Mouse (Mus musculus): ENCODE measurements around the gene Map6.

Gene Map6

DNA sequence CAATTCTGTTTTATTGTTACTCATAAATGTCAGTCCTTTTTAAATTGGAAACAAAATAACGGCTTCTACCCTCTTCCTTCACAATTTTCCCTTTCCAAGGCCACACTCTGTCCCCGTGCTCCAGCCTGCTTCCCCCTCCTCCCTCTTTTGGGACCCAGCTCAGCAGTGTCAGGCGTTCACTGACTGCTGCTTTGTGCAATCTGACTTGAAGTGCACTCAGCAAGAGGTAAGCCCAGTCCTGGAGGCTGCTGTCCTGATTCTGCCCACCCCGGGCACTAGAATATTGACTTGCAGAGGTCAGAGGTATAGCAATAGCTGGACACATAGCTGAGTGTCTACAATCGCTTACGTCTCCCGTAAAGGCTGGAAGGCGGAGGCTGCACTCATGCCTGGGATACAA is 46.0 kb downstream of the Map6 start:
- DNase-seq (ENCODE audit: low spot score in 2 of 2), result no peak

DNA sequence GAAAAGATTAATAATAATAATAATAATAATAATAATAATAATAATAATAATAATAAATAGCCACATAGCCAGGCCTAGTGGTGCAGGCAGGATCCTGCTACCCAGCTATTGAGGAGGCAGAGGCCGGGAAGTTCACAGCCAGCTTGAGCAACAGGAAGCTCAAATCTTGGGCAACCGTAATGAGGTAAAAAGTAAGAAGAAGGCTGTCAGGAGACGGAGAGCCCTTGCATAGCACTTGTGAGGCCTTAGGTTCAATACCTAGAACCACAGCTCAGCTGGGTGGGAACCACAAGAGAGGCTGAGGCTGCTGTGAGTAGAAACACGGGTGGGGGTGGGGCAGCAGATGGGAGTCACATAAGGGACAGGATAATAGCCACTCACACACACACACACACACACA is 47.3 kb downstream of the Map6 start:
- DNase-seq (ENCODE audit: low spot score in 2 of 2), result no peak

DNA sequence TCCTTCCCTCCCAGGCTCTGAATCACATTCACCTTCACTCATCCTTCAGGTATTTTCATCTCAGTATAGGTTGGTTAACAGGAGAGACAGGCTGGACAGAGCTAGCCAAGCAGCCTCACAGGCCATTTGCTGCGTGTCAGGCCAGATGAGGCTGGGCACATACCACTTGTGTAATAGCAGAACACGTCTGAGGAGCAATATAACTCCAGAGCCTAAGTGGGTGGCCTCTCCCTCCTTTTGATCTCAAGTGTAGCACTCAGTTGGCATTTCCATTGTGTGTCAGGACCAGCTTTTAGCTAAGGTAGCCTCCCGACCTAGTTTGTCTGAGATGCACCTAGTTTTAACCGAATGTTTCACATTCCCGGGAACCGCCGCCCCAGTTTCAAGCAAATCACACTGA is 49.0 kb downstream of the Map6 start:
- DNase-seq (ENCODE audit: low spot score in 2 of 2), result no peak

DNA sequence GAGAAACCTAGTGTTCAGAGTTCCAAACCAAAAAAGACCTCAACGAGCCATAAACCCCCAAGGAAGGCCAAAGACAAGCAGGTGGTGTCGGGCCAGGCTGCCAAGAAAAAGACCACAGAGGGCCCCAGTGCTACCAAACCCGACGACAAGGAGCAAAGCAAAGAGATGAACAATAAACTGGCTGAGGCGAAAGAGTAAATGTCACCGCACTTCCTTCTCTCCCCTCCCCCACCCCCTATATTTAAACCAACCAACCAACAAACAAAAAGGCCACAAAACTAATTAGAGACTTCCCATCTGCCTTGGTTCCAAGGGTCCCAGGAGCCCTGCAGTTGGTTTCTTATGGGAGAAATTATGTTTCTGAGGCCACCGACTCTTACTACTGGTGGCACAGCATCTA is 50.2 kb downstream of the Map6 start:
- DNase-seq (ENCODE audit: low spot score in 2 of 2), result no peak

DNA sequence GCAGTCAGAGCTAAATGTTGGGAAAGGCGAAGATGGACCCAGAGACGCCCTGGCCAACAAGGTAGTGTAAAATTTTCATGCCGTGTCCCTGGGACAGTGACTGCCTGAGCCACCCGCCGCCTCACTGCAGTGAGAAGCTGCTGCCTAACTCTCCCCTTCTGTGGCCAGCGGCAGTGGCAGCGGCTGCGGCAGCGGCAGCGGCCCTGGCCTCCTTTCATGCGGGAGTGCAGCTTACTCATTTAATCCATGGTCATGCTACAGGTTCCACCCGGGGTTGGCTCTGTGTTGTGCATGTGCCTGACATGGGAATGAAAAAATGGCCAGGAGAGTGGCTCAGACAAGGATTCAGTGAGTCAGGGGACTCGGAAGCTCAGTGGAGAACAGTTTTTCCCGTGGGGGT is 53.3 kb downstream of the Map6 start:
- DNase-seq (ENCODE audit: low spot score in 2 of 2), result no peak

DNA sequence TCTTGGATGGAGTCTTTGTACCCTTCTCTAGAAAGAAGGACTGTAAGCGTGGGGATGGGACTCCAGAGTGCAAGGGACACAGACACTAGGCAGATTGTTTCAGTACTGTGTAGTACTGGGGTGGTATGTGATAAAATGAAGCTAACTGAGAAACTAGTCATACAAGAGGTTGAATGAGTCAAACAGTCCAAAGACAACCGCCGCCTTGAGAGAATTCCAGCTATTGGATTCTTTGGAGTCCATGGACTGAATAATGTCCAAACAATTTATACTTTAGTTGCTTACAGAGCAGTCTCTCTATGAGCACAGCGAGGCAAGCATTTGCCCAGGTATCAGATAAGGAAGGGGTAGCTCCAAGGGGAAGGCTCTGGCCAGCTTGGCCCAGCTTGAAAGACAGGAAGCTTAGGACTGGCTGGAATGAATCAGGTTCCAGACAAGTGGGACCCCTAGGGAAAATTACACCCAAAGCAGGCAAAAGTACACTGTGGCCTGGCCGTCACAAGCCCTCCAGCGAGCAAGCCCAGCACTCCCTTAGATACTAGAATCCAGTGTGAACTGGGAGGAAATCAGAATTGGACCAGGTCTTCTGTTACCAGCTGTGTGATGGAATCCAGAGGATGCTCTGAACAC is 55.6 kb downstream of the Map6 start:
- DNase-seq (ENCODE audit: low spot score in 2 of 2), result no peak

GRCm38 (mm10) chr7:99323321-99323700 is 56.1 kb downstream of the Map6 start:
- no peak for DNase-seq (ENCODE audit: low spot score in 2 of 2)

DNA sequence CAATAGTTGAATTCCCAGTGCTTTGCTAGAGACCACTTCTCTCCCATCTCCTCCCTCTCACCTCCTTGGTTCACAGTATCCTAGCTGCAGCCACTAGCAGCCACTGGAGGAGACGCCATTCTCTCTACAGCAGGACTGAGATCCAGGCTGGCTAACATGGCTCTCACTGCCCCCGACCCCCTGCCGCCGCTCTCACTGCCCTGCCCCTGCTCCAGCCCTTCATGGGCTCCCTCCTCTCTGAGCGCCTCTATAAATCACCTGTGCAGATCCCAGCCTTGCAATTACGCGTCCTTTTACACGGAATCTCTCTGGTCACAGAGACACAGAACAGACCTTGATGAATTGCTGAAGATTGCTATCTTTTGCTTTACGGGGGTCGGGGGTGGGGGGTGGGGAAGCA is 57.6 kb downstream of the Map6 start:
- DNase-seq (ENCODE audit: low spot score in 2 of 2), result no peak

- DNase-seq (ENCODE audit: low spot score in 2 of 2), result no peak
These were observed 58.9 kb downstream of the Map6 start for GRCm38 (mm10) chr7:99326128-99326527.

GRCm38 (mm10) chr7:99328847-99329246 is 61.6 kb downstream of the Map6 start:
- no peak for DNase-seq (ENCODE audit: low spot score in 2 of 2)

DNA sequence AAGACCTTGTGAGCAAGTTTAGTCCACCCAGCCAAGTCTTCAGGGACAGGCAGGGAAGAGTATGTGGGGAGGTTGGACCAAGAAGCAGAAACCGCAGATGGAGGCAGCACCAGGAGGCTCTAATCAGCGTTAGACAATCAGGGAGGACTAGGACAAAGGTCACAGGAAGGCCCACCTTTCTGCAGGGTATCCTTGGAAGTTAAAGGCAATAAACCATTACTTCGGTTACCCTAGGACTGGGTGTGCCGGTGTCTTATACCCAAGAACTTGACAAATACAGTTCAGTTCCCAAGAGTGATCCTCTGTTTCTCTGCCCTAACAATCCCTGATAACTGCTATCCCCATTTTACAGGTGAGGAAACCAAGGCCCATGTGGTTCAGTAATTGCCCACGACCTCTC is 62.8 kb downstream of the Map6 start:
- DNase-seq (ENCODE audit: low spot score in 2 of 2), result no peak

- peak in 1 of 2 experiments; percentile 42 for DNase-seq (ENCODE audit: low spot score in 2 of 2)
These were observed 65.7 kb downstream of the Map6 start for GRCm38 (mm10) chr7:99332774-99333480.

GRCm38 (mm10) chr7:99340736-99341135 is 73.5 kb downstream of the Map6 start:
- no peak for DNase-seq (ENCODE audit: low spot score in 2 of 2)

- DNase-seq (ENCODE audit: low spot score in 2 of 2), result no peak
These were observed 76.3 kb downstream of the Map6 start for GRCm38 (mm10) chr7:99343577-99343976.

DNA sequence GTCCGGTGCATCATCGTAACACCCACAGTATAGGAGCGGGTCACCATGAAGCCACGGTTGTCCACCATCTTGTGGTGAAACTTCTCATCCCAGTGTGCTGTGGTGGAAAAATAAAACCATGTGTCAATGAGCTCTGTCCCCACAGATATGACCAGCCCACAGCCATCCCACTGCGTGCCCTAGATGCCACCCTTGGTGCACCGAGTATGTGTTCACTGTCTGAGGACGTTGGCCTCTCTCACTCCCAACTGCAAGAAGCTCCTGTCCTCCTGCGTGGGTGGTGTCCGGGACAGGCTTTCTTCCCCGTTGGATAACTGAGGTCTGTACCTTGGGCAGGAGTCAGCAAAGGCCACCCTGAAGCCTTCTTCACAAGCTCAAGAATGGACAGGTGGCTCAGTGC is 80.0 kb downstream of the Map6 start:
- no peak for DNase-seq (ENCODE audit: low spot score in 2 of 2)

DNA sequence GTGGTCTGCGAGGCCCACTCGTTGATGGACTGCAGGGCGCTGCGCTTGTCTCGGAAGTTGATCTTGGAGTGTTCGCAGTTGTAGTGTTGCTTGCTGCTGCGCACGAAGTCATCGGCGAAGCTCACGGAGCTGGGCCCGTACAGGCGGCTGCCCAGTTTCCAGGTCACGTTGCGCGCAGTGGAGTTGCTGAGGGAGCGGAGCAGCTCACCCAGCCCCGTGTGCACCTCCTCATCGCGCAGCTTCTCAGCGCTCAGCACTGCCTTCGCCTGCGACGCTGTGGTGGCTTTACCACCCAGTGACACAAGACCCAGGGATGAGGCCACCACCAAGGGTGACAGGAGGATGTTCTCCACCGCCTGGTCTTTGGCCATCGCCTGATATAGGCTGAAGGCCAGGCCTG is 81.6 kb downstream of the Map6 start:
- DNase-seq (ENCODE audit: low spot score in 2 of 2), result no peak

DNA sequence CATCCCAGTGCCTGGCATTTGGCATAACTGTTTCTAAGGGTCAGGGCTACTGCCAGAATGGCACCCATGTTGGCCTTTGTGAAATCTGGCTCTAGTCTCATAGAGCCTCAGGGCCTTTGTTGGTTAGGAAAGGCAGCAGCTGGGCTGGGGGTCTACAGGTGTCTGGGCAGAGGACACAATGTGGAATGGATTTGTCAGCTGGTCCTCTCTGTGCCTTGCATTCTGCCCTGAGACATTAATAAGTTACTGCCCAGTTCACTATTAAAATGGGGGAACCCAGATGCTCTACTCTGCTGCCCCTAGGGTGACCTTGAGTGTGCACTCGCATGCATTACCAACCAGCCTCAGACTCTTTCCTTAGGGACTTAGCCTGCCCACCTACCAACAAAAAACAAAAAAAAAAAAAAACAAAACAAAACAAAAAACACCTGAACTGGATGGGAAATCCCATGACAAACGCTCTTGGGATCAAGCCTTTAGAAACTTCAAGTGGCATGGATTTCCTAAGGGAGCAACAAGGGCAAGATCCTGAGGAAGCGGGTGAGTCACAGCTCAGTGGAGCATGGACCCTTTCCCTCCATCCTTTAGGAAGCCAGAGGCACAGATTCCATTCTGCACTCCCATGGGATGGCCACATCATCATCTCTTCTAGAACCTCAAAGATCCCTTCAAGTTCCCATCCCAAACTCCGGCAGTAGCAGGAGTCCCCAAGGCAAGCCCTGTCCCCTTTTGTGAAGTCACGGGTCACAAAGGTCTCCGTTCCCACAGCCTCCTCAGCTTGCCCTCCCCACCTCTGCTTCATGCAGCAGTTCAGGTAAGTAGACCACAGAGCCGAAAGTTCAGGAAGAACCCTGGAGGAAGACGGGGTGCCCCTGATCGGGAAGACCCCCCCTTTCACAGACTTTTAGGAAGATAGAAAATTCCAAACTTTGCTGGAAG is 82.8 kb downstream of the Map6 start:
- DNase-seq (ENCODE audit: low spot score in 2 of 2), result no peak

GRCm38 (mm10) chr7:99351104-99351801 is 84.0 kb downstream of the Map6 start:
- DNase-seq (ENCODE audit: low spot score in 2 of 2), result no peak

GRCm38 (mm10) chr7:99351802-99352517 is 84.7 kb downstream of the Map6 start:
- DNase-seq (ENCODE audit: low spot score in 2 of 2), result no peak

- no peak for DNase-seq (ENCODE audit: low spot score in 2 of 2)
These were observed 85.5 kb downstream of the Map6 start, which contains the start of gene Serpinh1 for GRCm38 (mm10) chr7:99352526-99353400. TSS of gene Serpinh1 (minus strand) at chr7:99353239.

Data from natural killer cell, adult 2 months (primary cell).